Mouse (Mus musculus) ovary, adult 18-20 months (tissue): ENCODE data around the gene Kcnq1.
A peak's percentile ranks its signal among the peaks of the same experiment; 100 is the strongest.

Experiments
- DNase-seq: peaks from one replicate; pipeline ENCODE4 v3.0.0; 2022; ENCODE audit warnings: low spot score, mixed read lengths

The Kcnq1 gene

DNA sequence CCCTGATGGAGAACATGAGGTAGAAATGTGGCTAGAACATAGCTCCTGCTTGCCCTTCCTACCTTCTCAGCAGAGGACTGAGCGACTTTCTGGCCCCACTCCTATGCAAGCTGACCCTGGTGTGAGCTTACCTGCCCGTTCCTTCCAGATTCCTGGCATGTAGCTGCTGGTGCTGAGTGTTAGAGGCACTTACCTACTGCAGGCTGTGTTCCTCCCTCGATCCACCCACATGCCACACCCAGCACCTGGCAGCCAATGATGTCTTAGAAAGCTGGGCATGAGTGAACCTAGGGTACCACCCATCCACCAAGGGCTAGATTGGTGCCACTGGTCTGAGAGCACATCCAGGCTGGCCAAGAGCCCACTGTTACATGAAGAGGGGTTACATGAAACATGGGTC lies 12.3 kb upstream of the Kcnq1 start:
- no peak for DNase-seq

DNA sequence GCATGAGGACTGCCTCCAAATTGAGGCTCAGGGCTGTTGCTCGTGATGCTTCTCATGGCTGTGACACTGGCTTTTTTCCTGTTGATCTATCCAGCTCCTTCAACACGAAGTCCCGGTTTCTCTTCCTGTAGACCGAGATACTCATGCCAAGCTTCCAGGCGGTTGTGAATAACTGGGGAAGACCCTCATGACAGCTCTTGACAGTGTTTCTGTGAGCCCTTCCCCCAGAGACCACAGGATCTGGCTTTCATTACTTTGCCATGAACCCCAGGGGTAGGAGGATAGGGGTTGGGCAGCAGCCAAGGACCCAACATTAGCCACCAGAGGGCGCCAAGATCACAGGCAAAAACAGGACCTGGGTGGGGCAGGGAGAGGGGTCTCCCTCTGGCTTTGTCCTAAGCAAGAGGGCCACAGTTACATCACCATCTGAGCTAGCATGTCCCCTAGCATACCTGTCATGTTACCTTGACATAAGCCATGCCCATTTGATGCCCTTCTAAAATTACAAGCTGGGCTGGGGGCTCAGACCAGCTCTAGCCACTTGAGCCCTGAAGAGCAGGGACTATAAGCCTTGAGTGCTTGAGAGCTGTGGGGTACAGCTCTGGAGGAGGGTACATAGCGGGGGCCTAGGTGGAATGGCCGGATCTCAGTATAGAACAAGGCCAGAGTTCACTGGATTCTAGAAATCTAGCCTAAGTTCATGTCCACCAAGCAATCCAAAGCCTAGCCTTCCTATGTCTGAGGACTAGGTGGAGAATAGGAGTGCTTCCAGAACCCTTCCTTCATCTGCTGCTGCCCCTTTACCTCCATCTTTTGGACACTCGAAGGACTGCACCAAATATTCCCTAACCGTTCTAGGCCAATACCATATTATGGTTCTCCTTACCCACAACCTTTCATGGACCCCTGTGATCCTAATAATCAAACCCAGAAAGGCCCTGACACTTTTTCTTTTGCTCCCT lies 11.3 kb upstream of the Kcnq1 start, which contains the start of gene Trpm5:
TSS of gene Trpm5 (minus strand) at position 51 of the 962 bp plus-strand sequence.
- DNase-seq: no peak

DNA sequence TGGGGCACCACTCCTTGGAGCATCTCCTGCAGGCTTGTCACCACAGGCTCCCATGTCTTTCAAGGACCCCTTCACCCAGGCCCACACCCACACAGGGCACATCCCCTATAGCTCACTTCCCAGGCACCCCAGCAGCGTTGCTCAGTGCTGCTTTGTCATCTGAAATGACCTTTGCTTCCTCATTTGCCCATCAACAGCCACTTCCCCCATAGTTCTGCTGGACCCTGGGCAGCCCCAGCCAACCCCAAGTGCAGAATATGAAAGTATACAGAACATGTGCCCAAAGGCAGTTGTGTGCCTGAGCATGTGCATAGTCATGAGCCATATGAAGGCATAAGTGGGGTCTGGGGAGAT lies 10.6 kb upstream of the Kcnq1 start:
- no peak for DNase-seq

DNA sequence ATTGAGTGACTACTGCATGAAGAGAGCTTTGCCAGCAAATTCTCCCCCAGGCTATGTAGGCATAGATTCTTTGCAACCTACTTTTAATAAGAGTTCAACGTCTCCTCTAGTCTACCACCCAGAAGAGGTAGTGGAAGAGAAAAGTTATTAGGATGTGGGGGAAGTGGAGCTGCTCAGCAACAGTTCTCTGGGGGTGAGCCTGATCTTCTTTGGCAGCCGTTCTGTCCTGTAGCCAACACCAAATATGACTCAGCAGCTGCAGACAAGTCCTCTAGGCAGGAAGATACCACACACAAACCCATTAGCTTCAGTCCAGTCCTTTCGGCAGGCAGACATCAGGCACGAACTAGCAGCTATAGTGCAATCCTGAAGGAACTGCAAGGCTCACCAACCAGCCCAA lies 5.4 kb upstream of the Kcnq1 start:
- DNase-seq: no peak

DNA sequence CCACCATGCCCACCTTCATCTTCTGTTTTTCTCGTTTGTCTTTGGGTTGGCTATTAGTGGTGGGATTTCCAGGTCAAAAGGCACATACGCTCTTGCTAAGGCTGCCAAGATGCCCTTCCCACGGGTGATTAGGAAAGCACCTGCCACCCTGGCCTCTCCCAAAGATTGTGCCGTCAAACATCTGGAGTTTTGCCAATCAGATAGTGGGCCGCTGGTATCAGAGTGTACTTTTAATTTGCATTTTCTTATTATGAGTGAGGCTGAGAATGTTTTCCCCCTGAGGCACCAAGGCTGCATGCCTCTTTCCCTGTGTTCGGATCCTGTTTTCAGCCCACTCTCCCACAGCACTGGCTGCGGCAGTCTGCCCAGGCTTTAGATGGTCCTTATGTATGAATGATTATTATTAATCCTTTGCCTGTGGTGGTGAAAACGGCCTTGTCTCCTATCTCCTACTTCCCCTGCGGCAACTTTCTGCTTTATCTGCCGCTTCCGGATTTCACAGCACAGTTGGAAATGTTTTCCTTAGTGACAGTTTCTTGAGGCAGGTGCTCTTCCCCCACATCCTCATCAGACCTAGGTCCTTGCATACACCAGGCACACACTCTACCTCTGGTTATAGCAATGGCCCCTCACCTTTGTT lies 784 bp upstream of the Kcnq1 start:
- no peak for DNase-seq

DNA sequence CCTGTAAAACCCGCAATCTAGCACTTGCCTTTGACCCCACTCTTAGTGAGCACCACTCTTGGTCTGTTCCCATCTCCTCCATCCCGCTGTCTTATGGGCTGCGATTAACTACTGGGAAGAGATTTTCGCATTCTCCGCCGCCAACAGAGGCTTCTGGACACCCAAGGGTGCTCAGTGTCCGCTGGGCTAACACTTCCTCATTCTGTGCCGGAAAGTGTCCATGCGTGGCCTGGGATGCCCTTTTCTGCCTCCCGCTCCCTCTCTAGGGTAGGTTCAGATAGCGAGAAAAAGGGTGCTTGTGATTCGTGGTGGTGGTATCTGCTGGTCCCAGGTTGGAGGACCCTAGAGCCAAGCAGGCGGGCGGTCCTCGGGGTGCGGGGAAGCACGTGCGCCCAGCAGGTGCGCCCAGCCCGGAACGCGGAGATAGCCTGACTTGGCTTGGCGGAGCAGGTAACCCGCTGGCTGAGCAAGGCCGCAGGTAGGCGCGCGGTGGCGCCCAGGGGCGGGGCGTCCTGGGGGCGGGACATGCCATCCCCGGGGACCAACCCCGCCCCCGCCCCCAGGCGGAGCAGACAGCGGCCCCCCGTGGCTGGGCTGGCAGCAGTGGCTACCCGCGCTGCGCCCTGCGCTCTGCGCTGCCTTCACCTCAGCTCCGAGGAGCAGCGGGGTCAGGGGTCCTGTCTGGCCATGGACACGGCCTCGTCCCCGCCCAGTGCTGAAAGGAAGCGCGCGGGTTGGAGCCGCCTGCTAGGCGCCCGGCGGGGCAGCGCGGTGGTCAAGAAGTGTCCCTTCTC lies 707 bp downstream of the Kcnq1 start:
- peak; percentile 40 for DNase-seq

DNA sequence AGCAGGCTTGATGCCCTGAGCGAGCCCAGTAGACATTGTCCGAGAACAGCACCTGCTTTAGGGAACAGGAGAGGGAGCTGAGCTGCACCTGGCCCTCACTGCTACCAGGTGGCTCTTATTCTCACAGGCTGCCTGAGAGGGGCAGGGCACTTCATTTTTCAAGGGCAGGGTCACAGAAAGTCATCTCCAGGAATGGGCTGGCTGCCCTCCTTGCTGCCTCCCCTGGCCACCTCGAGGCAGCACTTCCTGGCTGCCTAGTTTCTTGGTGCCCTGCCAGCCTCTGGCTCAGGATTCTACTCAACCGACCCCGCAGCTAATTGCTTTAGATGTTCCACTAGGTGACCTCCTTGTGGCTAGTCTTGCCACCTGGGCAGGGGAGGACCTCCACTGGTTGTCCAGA lies 2.0 kb downstream of the Kcnq1 start:
- DNase-seq: no peak

DNA sequence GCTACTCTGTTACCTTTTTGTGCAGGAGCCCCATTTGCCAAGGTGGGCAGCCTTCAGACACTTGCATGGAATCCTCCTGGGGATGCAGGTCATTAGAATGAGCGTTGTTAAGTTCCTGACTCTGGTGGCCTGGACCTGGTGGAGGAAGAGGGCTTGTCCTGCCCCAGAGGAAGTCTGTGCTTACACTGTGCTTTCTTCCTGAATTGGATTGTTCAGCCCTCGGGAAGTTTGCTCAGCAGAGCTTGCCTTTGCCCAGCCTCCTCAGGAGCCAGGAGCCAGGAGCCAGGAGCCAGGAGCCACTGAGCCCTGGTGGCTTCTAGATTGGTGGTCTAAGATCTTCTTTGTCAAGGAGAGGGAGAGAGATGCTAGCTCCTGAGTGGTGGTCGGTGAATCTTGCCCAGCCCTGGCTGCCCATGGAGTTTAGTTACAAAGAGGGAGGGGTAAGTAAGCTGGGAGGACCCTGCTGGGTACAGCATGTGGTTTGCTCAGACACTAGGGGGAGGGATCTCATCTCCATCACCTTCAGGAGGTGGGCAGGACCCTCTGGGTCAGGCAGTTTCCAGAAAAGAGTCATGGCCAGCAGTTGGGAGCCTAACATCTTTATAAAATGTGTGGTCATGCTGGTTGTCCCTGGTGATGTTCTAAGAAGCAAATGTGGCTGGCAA lies 3.0 kb downstream of the Kcnq1 start:
- no peak for DNase-seq

DNA sequence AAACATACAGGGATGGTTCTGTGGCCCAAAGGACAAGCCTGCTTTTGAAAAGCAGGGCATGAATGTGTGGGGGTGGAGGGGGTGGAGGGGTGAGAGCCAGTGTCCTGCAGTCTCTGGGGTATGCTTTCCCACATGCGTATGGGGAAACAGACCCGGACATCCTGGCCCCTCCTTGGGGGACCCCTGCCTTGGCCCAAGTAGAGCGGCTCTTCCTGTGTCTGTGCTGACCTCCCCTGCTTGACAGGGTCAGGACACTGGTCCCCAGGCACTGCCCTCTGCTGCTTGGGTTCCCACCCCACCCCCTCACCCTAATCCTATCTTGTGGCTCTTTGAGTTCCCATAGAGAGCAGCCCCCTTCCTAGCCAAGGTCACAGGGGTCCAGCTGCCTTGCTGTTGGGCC lies 3.5 kb downstream of the Kcnq1 start:
- DNase-seq: no peak

DNA sequence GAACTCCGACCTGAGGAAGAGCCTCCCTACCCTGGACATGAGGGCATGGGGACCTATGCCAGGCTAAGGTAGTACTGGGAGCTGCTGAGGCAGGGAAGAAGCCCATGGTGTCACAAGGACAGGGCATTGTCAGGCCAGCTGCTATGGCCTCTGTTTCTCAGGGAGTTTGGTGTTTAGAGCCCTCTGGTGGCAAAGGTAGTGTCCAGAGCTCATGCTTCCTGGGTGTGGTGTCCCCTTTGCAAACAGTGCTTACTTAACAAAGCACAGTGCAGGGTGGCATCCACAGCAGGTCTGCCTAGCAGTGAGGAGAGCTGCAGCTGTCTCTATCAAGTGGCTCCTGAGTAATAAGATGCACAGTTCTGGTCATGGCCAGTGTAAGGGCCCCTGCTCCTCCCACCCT lies 4.6 kb downstream of the Kcnq1 start:
- no peak for DNase-seq

DNA sequence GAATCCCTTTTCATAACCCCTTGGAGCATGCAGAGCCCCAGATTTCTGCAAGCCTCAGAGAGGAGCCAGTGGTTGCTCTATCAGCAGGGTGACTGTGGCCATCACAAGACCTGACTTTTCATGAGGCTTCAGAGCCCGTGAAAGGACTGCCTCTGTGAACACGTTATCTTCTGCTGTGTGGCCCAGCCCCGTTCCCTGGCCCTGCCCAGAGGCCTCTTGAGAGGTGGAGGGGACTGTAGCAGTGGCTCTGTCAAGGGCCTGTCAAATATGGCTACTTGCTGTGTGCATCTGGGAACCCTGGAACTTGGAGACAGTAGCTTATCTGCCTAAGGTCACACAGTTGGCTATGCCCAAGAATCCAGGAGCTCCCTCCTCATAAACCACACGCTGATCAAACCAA lies 5.6 kb downstream of the Kcnq1 start:
- DNase-seq: no peak

DNA sequence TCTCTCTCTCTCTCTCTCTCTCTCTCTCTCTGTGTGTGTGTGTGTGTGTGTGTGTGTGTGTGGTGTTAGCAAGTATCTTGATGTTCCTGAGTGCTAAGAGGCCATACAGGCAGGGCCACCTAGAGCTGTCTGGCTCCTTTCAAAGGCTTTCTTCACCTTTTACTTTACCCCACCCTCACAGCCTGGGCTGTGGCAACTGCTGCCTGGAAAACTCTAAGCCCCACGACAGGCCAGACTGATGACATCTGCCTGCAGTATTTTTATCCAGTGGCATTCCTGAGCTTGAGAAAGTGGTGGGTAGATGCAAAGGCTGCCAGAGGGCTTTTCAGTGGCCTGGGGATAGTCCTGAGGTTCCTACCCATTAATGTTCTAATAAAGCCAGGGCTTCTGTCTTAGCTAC lies 6.2 kb downstream of the Kcnq1 start:
- no peak for DNase-seq

DNA sequence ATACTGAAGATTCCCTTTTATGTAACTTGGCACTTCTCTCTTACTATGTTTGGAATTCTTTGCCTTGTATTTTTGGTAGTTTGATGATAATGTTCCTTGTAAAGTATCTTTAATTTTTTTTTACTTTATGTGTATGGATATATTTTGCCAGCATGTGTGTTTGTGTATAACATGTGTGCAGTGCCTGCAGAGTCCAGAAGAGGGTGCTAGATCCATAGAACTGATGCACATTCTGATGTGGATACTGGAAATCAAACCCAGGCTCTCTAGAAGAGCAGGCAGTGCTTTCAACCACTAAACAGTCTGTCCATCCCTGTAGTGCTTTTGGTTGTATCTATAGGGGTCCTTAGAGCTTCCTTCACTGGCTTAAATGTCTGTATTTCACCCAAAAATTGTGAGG lies 8.6 kb downstream of the Kcnq1 start:
- DNase-seq: no peak

DNA sequence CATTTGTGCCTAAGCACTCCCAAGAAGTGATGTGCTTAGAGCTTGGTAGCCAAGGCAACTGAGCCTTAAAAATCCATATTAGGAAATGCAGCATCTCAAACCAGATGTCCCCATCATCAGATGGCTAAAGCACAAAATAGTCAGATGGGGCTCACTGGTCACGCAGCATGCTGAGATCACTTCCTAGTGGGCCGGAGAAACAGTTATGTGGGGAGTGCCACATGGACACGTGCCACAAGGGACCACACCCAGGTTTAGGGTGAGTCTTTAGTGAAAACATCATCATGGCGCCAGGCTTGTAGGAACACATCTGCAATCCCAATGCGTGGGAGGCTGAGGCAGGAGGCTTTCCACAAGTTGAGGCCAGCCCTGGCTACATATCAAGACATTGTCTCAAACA lies 10.4 kb downstream of the Kcnq1 start:
- no peak for DNase-seq

DNA sequence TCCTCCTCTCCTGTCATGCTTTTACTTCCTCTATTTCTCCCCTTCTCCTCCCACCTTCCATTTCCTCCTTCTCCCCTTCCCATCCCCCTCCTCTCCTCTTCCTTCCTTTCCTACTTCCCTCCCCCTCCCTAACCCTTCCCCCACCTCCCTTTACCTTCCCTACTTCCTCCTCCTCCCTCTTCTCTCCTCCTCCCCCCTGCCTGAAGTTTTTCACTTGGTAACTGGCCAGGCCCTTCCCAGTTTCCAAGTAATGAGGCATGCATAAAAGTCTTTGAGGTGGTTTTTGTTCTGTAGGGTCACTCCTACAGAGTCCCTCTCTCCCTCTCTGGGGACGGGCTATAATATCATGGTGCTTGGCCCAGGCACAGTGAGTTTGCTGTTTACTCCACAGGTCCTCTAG lies 13.2 kb downstream of the Kcnq1 start:
- peak; percentile 20 for DNase-seq

DNA sequence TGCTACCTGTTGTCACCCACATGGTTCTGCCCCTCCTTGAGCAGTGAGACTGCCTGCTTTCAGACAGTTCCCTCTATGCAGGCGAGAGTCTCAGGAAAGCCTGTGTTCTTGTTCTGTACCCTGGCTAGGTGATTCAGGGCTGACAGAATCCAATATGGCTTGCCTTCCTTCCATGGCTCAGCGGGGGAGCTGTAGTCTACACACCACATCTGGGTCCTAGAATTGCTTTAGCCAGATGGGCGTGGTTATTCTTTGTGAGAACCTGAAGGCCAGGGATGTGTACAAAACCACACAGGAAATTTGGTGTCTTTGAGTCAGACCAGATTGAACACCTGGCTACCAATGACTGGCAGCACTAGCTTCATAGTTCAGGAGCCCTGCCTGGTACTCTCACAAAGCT lies 13.7 kb downstream of the Kcnq1 start:
- DNase-seq: no peak

DNA sequence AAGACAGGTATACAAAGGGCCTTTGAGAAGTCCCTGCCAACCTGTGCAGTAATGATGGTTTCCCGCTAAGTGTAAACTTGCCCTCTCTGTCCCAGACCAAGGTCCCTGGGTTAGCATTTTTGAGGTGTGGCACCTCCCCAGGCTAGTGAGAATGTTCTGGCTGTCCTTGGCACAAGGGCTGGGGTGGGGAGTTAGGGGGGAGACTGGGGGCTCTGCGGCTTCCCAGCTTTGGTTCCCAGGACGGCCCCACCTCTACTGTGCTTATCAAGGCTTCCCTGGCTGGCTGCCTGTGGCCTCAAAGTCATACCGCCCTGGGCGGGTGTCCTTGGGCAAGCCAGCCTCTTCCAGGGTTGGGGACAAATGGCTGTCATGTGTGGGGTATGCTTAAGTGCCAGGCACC lies 16.0 kb downstream of the Kcnq1 start:
- DNase-seq: peak; percentile 79

DNA sequence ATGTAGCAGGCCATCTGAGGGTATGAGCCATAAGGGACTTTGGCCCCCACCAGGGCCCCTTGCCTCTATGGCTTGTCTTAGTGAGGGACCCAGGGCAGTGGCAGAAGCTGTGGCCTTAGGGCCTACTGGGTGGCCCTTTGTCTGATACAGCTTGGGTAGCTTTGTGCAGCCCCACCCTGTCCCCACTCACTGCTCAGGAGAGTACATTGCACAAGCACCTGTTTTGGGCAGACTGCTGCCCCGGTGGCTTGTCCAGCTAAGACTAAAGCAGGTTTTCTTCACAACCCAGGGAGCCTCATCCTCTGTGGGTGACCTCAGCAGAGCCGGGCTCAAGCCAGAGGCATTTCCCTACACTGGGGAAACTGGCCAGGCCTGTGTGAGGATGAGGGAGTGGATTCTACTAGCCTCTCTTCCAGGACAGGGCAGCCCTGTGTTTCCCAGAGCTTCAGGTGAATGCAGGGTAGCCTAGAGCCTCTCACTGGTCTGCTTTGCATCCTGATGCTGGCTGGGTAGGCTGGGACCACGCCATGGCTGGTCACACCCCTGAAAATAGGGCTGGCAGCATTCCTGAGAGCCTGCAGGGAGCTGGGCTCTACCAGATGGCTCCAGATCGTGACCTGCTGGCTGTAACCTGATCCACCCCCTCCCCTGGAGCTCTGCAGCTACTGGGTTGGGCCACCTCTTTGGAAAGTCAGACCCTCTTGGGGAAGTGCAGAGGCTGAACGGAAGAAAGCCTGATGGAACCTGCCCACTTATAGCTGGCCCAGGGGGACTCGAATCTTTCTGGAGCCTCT lies 17.9 kb downstream of the Kcnq1 start:
- DNase-seq: peak; percentile 22

DNA sequence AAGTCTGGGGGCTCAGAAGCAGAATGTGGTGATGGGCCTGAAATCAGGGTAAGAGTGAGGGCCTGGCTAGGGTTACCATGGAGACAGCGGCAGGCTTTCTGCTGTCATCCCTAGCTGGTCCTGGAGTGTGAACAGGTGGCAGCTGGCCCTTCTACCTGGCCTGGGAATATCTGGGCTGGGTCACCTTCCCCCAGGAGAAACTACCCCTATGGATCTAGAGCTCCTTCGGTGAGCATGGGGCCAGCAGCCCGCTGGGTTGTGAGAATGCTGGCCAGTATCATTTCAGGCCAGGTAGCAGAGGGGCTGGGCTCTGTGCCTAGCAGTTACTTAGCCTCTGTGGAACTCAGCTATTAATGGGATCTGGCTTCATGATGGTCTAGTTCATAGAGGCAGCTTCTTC lies 18.7 kb downstream of the Kcnq1 start:
- DNase-seq: no peak

DNA sequence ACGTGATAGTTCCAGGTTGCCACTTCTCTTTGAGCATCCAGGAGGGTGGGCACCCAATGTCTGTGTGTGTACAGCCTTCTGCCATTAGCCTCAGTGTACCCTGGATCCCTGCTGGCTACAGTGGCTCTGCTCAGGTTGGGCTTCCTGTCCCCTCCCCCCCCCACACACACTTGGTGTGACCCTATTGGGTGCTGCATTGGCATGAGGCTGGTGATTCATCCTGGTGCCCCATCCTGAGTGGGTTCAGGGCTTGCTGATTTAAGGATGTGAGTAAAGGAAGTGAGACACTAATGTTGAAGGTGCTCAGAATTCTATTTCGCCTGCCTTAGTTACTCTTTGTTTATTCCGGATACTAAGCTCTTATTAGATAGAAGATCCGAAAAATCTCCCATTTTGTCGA lies 26.7 kb downstream of the Kcnq1 start:
- DNase-seq: no peak

DNA sequence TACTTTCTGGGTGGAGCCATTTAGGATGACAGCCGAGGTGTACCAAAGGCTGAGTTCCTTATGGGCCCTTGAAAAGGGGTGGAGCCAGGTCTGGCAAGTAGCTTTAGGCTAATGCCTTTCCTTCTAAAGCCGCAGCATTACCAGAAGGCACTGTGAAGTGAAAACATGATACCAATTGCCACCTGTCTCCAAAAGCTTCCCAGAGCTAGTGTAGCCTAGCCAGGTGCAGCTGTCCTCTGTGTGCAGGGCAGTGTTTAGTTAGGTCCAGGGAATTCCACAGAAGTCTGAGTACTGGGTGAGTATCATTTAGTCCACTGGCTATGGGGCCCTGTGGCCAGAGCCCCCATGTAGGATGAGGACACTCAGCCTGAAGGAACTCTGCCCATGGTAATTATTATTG lies 30.0 kb downstream of the Kcnq1 start:
- no peak for DNase-seq
